Mouse (Mus musculus) heart, embryonic 12.5 days (tissue): Measurements from ENCODE around the gene Kif1bp. TPM values are rescaled to one million over a fixed set of nuclear protein-coding genes. Genes with fewer than 3 reads are reported as not detected.

Experiments used
- ATAC-seq: fragments of 200-750 bp; cut with Nextera tagmentation; 2 replicates; pipeline ENCODE4 v1.8.0; 2017; ENCODE audit warnings: moderate TSS enrichment, moderate library complexity; ENCODE audit not compliant: insufficient number of reproducible peaks, low FRiP score
- H3K27ac ChIP-seq: fragments of 300-500 bp; sonication (generic); 2 replicates; pipeline ENCODE4 v1.5.1; 2016; ENCODE audit warnings: mild to moderate bottlenecking, moderate library complexity; ENCODE audit not compliant: poor library complexity, severe bottlenecking
- H3K27me3 ChIP-seq: fragments of 300-500 bp; sonication (generic); replicated peaks from 2 replicates; pipeline ENCODE4 v1.6.1; 2016; ENCODE audit warnings: mild to moderate bottlenecking, moderate library complexity
- H3K36me3 ChIP-seq: fragments of 300-500 bp; sonication (generic); 2 replicates; pipeline ENCODE4 v1.6.1; 2016; ENCODE audit warnings: mild to moderate bottlenecking, moderate library complexity
- H3K4me1 ChIP-seq: fragments of 300-500 bp; sonication (generic); replicated peaks from 2 replicates; pipeline ENCODE4 v1.6.1; 2016; ENCODE audit warnings: mild to moderate bottlenecking
- H3K4me2 ChIP-seq: fragments of 300-500 bp; sonication (generic); 2 replicates; pipeline ENCODE4 v1.6.1; 2016; ENCODE audit warnings: mild to moderate bottlenecking, moderate library complexity
- H3K4me3 ChIP-seq: fragments of 300-500 bp; sonication (generic); 2 replicates; pipeline ENCODE4 v1.5.1; 2016; ENCODE audit warnings: mild to moderate bottlenecking
- H3K9ac ChIP-seq: fragments of 300-500 bp; sonication (generic); 2 replicates; pipeline ENCODE4 v1.6.1; 2016; ENCODE audit warnings: mild to moderate bottlenecking, moderate library complexity
- H3K9me3 ChIP-seq: fragments of 300-500 bp; sonication (generic); replicated peaks from 2 replicates; pipeline ENCODE4 v1.6.1; 2016; ENCODE audit warnings: mild to moderate bottlenecking, moderate library complexity
- WGBS: fragments of 180-500 bp; shearing (Covaris S2); methylation state at CpG from one replicate; pipeline ENCODE4 v1.1.7; 2016; 5-methylcytosine and 5-hydroxymethylcytosine counted together
- polyA plus RNA-seq: library from polyadenylated mRNA; unstranded; fragments of >200 nt; fragmentation: Nextera tagmentation; extraction: Ambion mirVana; gene quantifications from 2 replicates; pipeline ENCODE4 v1.2.1, GENCODE M21; 2016

Kif1bp gene
- polyA plus RNA-seq, 1 experiment from 2014 or later = 34.4 TPM

DNA sequence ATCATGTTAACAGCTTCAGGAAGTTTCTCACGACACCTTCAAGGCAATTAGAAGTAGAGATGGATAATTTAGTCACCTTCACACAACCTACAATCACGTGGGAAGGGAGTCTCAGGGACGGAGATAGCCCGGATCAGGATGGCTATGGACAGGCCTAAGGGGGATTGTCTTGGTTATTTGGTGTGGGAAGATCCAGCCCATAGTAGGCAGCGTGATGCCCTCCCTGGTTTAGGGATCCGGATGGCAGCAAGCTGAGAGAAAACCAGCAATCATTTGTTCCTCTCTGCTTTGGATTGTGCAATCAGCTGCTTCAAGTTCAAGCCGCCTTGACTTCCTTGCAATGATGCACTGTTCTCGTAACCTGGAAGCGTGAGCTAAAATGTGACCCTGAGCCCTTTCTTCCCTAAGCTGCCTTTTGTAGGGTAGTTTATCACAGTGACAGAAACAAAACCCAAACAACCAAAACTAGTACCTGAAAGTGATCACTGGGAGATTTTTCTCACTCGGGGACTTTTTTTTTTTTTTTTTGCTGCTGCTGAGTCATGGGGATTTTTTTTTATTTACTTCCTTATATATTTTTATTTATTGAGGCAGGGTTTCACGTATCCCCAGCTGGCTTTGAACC lies 69.1 kb downstream of the Kif1bp start:
- H3K27ac ChIP-seq = no peak overlapping the region
- H3K4me1 ChIP-seq = peaks cover 12% of the 10 kb centered on the region; the same call in 1 of the 2 replicates
- no peak for ATAC-seq
- no peak overlapping the region for H3K9ac ChIP-seq
- no peaks in the 10 kb centered on the region for H3K36me3 ChIP-seq
- peaks cover 11% of the 10 kb centered on the region for H3K27me3 ChIP-seq
- H3K4me2 ChIP-seq = no peak overlapping the region
- H3K4me3 ChIP-seq = no peak overlapping the region
- WGBS = 48% methylated on average over 11 of the region's 11 CpGs
- H3K9me3 ChIP-seq = no peaks in the 10 kb centered on the region

- H3K4me1 ChIP-seq = peaks cover 12% of the 10 kb centered on the region; the same call in 1 of the 2 replicates
- WGBS = under 1% methylated on average over 11 of the region's 11 CpGs
- ATAC-seq = peak; percentile 45; the same call in 1 of the 2 replicates
- H3K4me3 ChIP-seq = peak overlapping the region; percentile 39
- H3K9ac ChIP-seq = peak overlapping the region; percentile 41; the same call in 1 of the 2 replicates
- H3K27ac ChIP-seq = no peak overlapping the region
- H3K27me3 ChIP-seq = peaks cover 11% of the 10 kb centered on the region
- no peaks in the 10 kb centered on the region for H3K9me3 ChIP-seq
- H3K36me3 ChIP-seq = no peaks in the 10 kb centered on the region
- peak overlapping the region; percentile 78 for H3K4me2 ChIP-seq
Observed at GRCm38 (mm10) chr10:62508459-62508858, 69.8 kb downstream of the Kif1bp start.

DNA sequence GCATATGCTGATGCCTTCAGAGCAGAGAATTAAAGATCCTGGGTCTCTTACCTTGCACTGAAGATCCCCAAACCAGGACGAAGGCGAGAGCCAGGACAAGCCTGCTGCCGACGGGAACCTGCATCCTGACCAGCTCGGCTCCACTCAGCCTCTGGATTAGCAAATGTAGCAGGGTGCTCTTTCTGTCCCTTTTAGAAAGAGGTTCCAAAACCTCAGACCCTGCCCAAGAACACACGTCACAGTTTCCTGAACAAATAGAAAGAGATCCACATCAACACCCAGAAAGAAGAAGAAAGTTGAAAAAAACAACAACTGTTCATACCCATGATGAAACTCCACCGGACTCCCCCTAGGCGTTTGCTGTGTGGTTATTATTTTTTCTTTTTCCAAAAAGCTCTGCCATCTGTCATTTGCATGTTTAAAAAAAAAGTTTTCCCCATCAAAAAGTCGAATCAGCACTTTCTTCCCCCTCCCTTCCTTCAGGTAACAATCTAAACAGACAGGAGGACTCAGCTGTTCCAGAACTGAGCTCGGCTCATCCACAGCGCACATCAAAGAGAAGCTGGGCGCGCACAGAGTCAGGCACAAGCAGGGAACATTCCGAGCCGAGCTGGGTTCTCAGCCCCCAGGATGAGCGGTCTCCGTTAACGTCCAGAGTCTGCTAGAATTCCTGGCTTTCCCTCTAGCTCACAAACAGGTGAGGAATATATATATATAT lies 70.5 kb downstream of the Kif1bp start:
- Histone ChIP-seq H3K4me3 (peak overlapping the region; percentile 39), H3K4me2 (peak overlapping the region; percentile 78), H3K9ac (no peak overlapping the region), H3K4me1 (peaks cover 12% of the 10 kb centered on the region; the same call in 1 of the 2 replicates), H3K27me3 (peaks cover 11% of the 10 kb centered on the region), H3K9me3 (no peaks in the 10 kb centered on the region), H3K27ac (no peak overlapping the region), H3K36me3 (no peaks in the 10 kb centered on the region)
- no peak for ATAC-seq
- WGBS = 10% methylated on average over 18 of the region's 18 CpGs

DNA sequence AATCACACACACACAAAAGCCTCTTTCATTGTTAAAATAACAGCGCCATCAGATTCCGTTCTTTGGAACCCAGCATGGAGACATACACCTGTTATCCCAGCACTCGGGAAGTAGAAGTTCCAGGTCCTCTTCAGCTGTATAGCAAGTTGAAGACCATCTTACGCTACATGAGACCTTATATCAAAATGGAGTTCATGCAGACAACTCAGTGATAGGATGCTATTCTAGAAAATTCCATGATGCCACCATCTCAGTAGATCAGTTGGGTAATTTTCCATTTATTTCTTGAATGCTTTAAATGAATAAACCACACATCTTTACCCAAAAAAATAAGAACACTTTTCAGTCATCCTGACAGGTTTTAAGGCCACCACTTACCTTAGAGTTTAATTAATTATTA lies 71.2 kb downstream of the Kif1bp start:
- Histone ChIP-seq H3K9ac (no peak overlapping the region), H3K4me3 (no peak overlapping the region), H3K36me3 (no peaks in the 10 kb centered on the region), H3K4me1 (peaks cover 12% of the 10 kb centered on the region; the same call in 1 of the 2 replicates), H3K27ac (no peak overlapping the region), H3K27me3 (peaks cover 11% of the 10 kb centered on the region), H3K4me2 (no peak overlapping the region; the same call in 1 of the 2 replicates), H3K9me3 (no peaks in the 10 kb centered on the region)
- 88% methylated on average over 4 of the region's 4 CpGs for WGBS
- ATAC-seq = no peak

DNA sequence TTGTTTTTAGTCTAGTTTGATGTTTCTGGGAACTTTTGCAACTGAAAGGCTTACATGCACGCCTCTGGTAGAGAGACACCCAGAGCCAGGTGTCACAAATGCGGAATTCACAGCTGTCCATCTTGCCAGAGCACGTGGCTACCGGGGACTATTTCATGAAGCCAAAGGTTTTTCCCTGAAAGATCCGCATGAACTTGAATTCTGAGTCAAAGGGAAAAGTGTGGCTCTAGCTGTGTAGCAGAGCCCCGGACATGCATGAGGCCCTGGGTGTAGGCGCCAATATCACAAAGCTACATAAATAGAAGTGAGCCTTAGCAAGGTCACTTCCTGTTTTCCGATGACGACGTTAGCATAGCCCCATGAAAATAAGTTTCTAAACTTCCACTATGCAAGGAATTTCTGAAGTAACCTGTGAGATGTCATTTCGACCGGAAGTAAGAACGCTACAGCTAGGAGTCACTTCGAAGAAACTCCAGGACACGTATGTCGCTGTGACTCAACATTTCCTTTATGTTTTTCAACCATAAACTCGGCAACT lies 72.2 kb downstream of the Kif1bp start:
- Histone ChIP-seq H3K27me3 (peaks cover 11% of the 10 kb centered on the region), H3K9me3 (no peaks in the 10 kb centered on the region), H3K4me3 (no peak overlapping the region), H3K4me2 (no peak overlapping the region), H3K9ac (no peak overlapping the region), H3K4me1 (peaks cover 12% of the 10 kb centered on the region; the same call in 1 of the 2 replicates), H3K27ac (no peak overlapping the region), H3K36me3 (no peaks in the 10 kb centered on the region)
- ATAC-seq = no peak
- WGBS = 65% methylated on average over 17 of the region's 17 CpGs

- Histone ChIP-seq H3K4me2 (no peak overlapping the region), H3K9me3 (no peaks in the 10 kb centered on the region), H3K4me3 (no peak overlapping the region), H3K9ac (no peak overlapping the region), H3K27ac (no peak overlapping the region), H3K36me3 (no peaks in the 10 kb centered on the region), H3K4me1 (peaks cover 12% of the 10 kb centered on the region; the same call in 1 of the 2 replicates), H3K27me3 (peaks cover 11% of the 10 kb centered on the region)
- no peak for ATAC-seq
- 79% methylated on average over 9 of the region's 9 CpGs for WGBS
Observed at GRCm38 (mm10) chr10:62505224-62505983, 72.9 kb downstream of the Kif1bp start.

- Histone ChIP-seq H3K9me3 (no peaks in the 10 kb centered on the region), H3K36me3 (no peaks in the 10 kb centered on the region), H3K9ac (no peak overlapping the region), H3K4me3 (no peak overlapping the region), H3K27ac (no peak overlapping the region), H3K4me2 (no peak overlapping the region), H3K27me3 (peaks cover 2% of the 10 kb centered on the region), H3K4me1 (peaks cover 12% of the 10 kb centered on the region; the same call in 1 of the 2 replicates)
- no peak for ATAC-seq
- WGBS = 66% methylated on average over 12 of the region's 12 CpGs
Observed at GRCm38 (mm10) chr10:62503836-62504628, 74.2 kb downstream of the Kif1bp start.

DNA sequence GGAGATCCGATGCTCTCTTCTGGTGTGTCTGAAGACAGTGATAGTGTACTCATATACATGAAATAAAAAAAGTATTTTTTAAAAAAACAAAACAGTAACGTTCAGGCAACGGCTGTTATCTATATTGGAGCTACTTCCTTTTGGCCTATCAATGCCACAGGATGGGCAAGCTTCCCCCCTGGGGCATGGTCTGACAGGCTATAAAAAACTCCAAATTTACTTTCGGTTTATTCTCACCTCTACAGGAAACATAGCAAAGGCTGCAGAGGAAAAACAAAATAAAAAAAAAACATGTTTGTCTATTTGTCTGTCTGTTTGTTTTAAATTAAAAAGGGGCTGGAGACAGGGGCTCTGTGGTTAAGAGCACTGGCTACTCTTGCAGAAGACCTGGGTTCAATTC lies 74.9 kb downstream of the Kif1bp start:
- H3K4me2 ChIP-seq = no peak overlapping the region
- H3K4me3 ChIP-seq = no peak overlapping the region
- no peaks in the 10 kb centered on the region for H3K9me3 ChIP-seq
- peaks cover 8% of the 10 kb centered on the region; the same call in 1 of the 2 replicates for H3K4me1 ChIP-seq
- no peaks in the 10 kb centered on the region for H3K36me3 ChIP-seq
- WGBS = 50% methylated on average over 4 of the region's 4 CpGs
- H3K27me3 ChIP-seq = no peaks in the 10 kb centered on the region; the same call in 1 of the 2 replicates
- H3K27ac ChIP-seq = no peak overlapping the region
- H3K9ac ChIP-seq = no peak overlapping the region
- no peak for ATAC-seq

- no peak overlapping the region for H3K27ac ChIP-seq
- no peak overlapping the region for H3K4me2 ChIP-seq
- no peaks in the 10 kb centered on the region; the same call in 1 of the 2 replicates for H3K27me3 ChIP-seq
- H3K4me3 ChIP-seq = no peak overlapping the region
- no peaks in the 10 kb centered on the region for H3K4me1 ChIP-seq
- H3K36me3 ChIP-seq = no peaks in the 10 kb centered on the region
- ATAC-seq = no peak
- no peaks in the 10 kb centered on the region for H3K9me3 ChIP-seq
- no peak overlapping the region for H3K9ac ChIP-seq
- 71% methylated on average over 7 of the region's 7 CpGs for WGBS
Observed at GRCm38 (mm10) chr10:62501951-62502350, 76.3 kb downstream of the Kif1bp start.

GRCm38 (mm10) chr10:62500916-62501615 lies 77.2 kb downstream of the Kif1bp start:
- no peak for ATAC-seq
- no peaks in the 10 kb centered on the region for H3K36me3 ChIP-seq
- no peak overlapping the region for H3K4me2 ChIP-seq
- no peak overlapping the region for H3K9ac ChIP-seq
- no peaks in the 10 kb centered on the region; the same call in 1 of the 2 replicates for H3K27me3 ChIP-seq
- H3K4me3 ChIP-seq = no peak overlapping the region
- H3K9me3 ChIP-seq = no peaks in the 10 kb centered on the region
- no peak overlapping the region for H3K27ac ChIP-seq
- H3K4me1 ChIP-seq = no peaks in the 10 kb centered on the region
- 84% methylated on average over 9 of the region's 9 CpGs for whole genome bisulfite sequencing
